ENCODE assay signal across 26 mouse cellular contexts in the genomic region with DNA sequence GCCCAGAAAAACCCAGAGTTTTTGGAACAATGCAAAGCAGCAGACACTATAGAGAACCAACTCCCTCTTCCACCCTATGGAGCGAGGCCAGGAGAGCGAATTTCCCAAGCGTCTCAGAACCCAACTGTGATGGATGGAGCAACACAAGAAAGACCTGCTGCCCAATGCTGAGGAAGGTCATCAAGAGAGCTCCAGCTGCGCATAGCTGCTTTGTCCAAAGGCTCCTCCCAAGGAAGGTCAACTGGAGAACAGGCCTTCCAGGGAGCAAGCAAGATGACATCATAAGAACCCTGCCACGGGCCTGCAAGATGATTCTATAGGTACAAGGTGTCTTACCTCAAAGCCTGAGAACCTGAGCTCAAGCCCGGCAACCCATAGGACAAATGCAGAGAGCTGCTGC.
DNase-seq lines count a peak whose midpoint lies in the region; ATAC-seq lines count a peak whose summit lies in the region.
"Had no signal": no experiment of that assay in that cellular context is flagged by ENCODE, and none has a peak within 500 bp of the region (broad histone marks: within the 10 kb centered on the region; RNA-seq: fewer than 3 reads in every experiment).

No protein-coding gene starts in this region.

- H3K4me3 ChIP-seq in kidney, embryonic 16.5 days (ENCODE audit: low read length): no peak overlapping the region
- H3K4me3 ChIP-seq in midbrain, embryonic 11.5 days (ENCODE audit: low read depth, low read length): no peak overlapping the region
- H3K4me3 ChIP-seq in midbrain, embryonic 15.5 days: no peak overlapping the region
- H3K4me3 ChIP-seq in limb, embryonic 10.5 days: no peak overlapping the region
- H3K4me3 ChIP-seq in forebrain, embryonic 15.5 days: no peak overlapping the region
- H3K4me3 ChIP-seq: heart, embryonic 13.5 days; limb, embryonic 15.5 days; myocyte; neural tube, embryonic 13.5 days had no signal

- ATAC-seq in kidney, embryonic 16.5 days (ENCODE audit: low FRiP score, low TSS enrichment): no peak
- no peak for ATAC-seq in midbrain, embryonic 11.5 days (ENCODE audit: low FRiP score)
- ATAC-seq in midbrain, embryonic 15.5 days (replicated peaks): no peak
- ATAC-seq in forebrain, embryonic 15.5 days (replicated peaks): no peak
- ATAC-seq in frontal cortex, adult (ENCODE audit: low TSS enrichment): no peak
- ATAC-seq: forebrain, embryonic 16.5 days; hindbrain, postnatal 0 days; intestine, embryonic 16.5 days; midbrain, embryonic 16.5 days had no signal

- H3K27me3 ChIP-seq in kidney, embryonic 16.5 days (ENCODE audit: insufficient read depth, low read length): no peaks in the 10 kb centered on the region
- H3K27me3 ChIP-seq in midbrain, embryonic 11.5 days (ENCODE audit: control insufficient read depth, insufficient read depth, low read length): no peaks in the 10 kb centered on the region
- H3K27me3 ChIP-seq in midbrain, embryonic 15.5 days (replicated peaks): no peaks in the 10 kb centered on the region
- H3K27me3 ChIP-seq in limb, embryonic 10.5 days (ENCODE audit: low read depth, poor library complexity, severe bottlenecking): no peaks in the 10 kb centered on the region
- no peaks in the 10 kb centered on the region for H3K27me3 ChIP-seq in forebrain, embryonic 15.5 days
- H3K27me3 ChIP-seq: heart, embryonic 13.5 days; limb, embryonic 15.5 days; neural tube, embryonic 13.5 days had no signal

- DNase-seq in kidney, adult 8-10 months: no peak
- peak; percentile 57 for DNase-seq in midbrain, embryonic 11.5 days (ENCODE audit: low spot score, missing footprints)
- no peak for DNase-seq in limb, embryonic 10.5 days (ENCODE audit: low spot score)
- DNase-seq: adrenal gland, postnatal 36 days; cerebellum, adult 9-11 months; gastrocnemius, postnatal 36 days; heart, postnatal 14 days; kidney, postnatal 10 days; layer of hippocampus, postnatal 36 days; retina, postnatal 1 day; right cerebral cortex, postnatal 25 days; spleen, adult 18-20 months; thymus, postnatal 25 days had no signal

- H3K36me3 ChIP-seq in kidney, embryonic 16.5 days (ENCODE audit: insufficient read depth, low read length): no peaks in the 10 kb centered on the region
- no peaks in the 10 kb centered on the region for H3K36me3 ChIP-seq in midbrain, embryonic 11.5 days (ENCODE audit: control insufficient read depth, insufficient read depth, low read length)
- no peaks in the 10 kb centered on the region for H3K36me3 ChIP-seq in midbrain, embryonic 15.5 days (replicated peaks)
- no peaks in the 10 kb centered on the region for H3K36me3 ChIP-seq in limb, embryonic 10.5 days
- H3K36me3 ChIP-seq in forebrain, embryonic 15.5 days: no peaks in the 10 kb centered on the region
- H3K36me3 ChIP-seq: heart, embryonic 13.5 days; limb, embryonic 15.5 days; neural tube, embryonic 13.5 days had no signal

- peaks cover 3% of the 10 kb centered on the region; the same call in 1 of the 2 replicates for H3K4me1 ChIP-seq in kidney, embryonic 16.5 days (ENCODE audit: insufficient read depth, low read length)
- no peaks in the 10 kb centered on the region for H3K4me1 ChIP-seq in midbrain, embryonic 11.5 days (ENCODE audit: control insufficient read depth, insufficient read depth, low read length)
- no peaks in the 10 kb centered on the region for H3K4me1 ChIP-seq in midbrain, embryonic 15.5 days
- H3K4me1 ChIP-seq in limb, embryonic 10.5 days: peaks cover 39% of the 10 kb centered on the region
- no peaks in the 10 kb centered on the region for H3K4me1 ChIP-seq in forebrain, embryonic 15.5 days
- H3K4me1 ChIP-seq: heart, embryonic 13.5 days; neural tube, embryonic 13.5 days had no signal

- H3K9me3 ChIP-seq in kidney, embryonic 16.5 days (ENCODE audit: low read length): no peaks in the 10 kb centered on the region
- no peaks in the 10 kb centered on the region for H3K9me3 ChIP-seq in midbrain, embryonic 11.5 days (ENCODE audit: control insufficient read depth, low read length)
- no peaks in the 10 kb centered on the region for H3K9me3 ChIP-seq in midbrain, embryonic 15.5 days
- no peaks in the 10 kb centered on the region for H3K9me3 ChIP-seq in limb, embryonic 10.5 days (replicated peaks)
- no peaks in the 10 kb centered on the region for H3K9me3 ChIP-seq in forebrain, embryonic 15.5 days
- H3K9me3 ChIP-seq: heart, embryonic 13.5 days; limb, embryonic 15.5 days; neural tube, embryonic 13.5 days had no signal

- WGBS in kidney, embryonic 16.5 days: 51% methylated on average over 6 of the region's 6 CpGs
- WGBS in midbrain, embryonic 11.5 days: 71% methylated on average over 6 of the region's 6 CpGs
- WGBS in midbrain, embryonic 15.5 days: 69% methylated on average over 6 of the region's 6 CpGs
- 60% methylated on average over 6 of the region's 6 CpGs for WGBS in limb, embryonic 10.5 days
- WGBS in forebrain, embryonic 15.5 days: 80% methylated on average over 6 of the region's 6 CpGs

- H3K4me2 ChIP-seq in kidney, embryonic 16.5 days (replicated peaks; ENCODE audit: low read depth, low read length): no peak overlapping the region
- no peak overlapping the region for H3K4me2 ChIP-seq in midbrain, embryonic 11.5 days
- no peak overlapping the region for H3K4me2 ChIP-seq in midbrain, embryonic 15.5 days
- H3K4me2 ChIP-seq in forebrain, embryonic 15.5 days (replicated peaks): no peak overlapping the region
- H3K4me2 ChIP-seq: heart, embryonic 13.5 days; limb, embryonic 15.5 days; neural tube, embryonic 13.5 days had no signal

- H3K9ac ChIP-seq in kidney, embryonic 16.5 days (replicated peaks; ENCODE audit: low read length): no peak overlapping the region
- no peak overlapping the region for H3K9ac ChIP-seq in midbrain, embryonic 11.5 days (ENCODE audit: low read length)
- H3K9ac ChIP-seq in midbrain, embryonic 15.5 days: no peak overlapping the region
- no peak overlapping the region for H3K9ac ChIP-seq in forebrain, embryonic 15.5 days (replicated peaks)
- H3K9ac ChIP-seq: heart, embryonic 13.5 days; limb, embryonic 15.5 days; liver, embryonic 14.5 days; neural tube, embryonic 13.5 days had no signal

- peak overlapping the region; percentile 27; the same call in 1 of the 2 replicates for H3K27ac ChIP-seq in kidney, embryonic 16.5 days (ENCODE audit: low read length)
- H3K27ac ChIP-seq in midbrain, embryonic 11.5 days (ENCODE audit: low read depth, low read length): no peak overlapping the region
- H3K27ac ChIP-seq in midbrain, embryonic 15.5 days: no peak overlapping the region
- peak overlapping the region; percentile 50; the same call in 1 of the 2 replicates for H3K27ac ChIP-seq in limb, embryonic 10.5 days
- no peak overlapping the region for H3K27ac ChIP-seq in forebrain, embryonic 15.5 days (replicated peaks)
- H3K27ac ChIP-seq: heart, embryonic 13.5 days; hindbrain, postnatal 0 days; limb, embryonic 15.5 days; liver, embryonic 14.5 days; neural tube, embryonic 13.5 days had no signal

Comparison
In these comparisons a context has a peak if more than half of its experiments do, and no peak if none do; other contexts are left out.
1. H3K27ac ChIP-seq: peak in kidney, embryonic 16.5 days (single experiment) and limb, embryonic 10.5 days (single experiment); none in midbrain, embryonic 11.5 days (single experiment), midbrain, embryonic 15.5 days (single experiment) and forebrain, embryonic 15.5 days (single experiment).